Mouse (Mus musculus) spleen, adult 18-20 months (tissue): ENCODE data around the gene Col3a1.

Experiments used
- DNase-seq, 2 experiments: peaks; one replicate each; pipeline ENCODE4 v3.0.0; 2022; ENCODE audit warnings: mixed read lengths in 2 of 2

The Col3a1 gene

GRCm38 (mm10) chr1:45311388-45311787, at the start of gene Col3a1:
Col3a1 (plus strand) TSS chr1:45311538.
- DNase-seq, result no peak

GRCm38 (mm10) chr1:45269421-45269820, 41.9 kb upstream of the Col3a1 start:
- DNase-seq, result no peak

GRCm38 (mm10) chr1:45276006-45276539, 35.3 kb upstream of the Col3a1 start:
- no peak for DNase-seq

GRCm38 (mm10) chr1:45287954-45288353, 23.4 kb upstream of the Col3a1 start:
- DNase-seq, result no peak

DNA sequence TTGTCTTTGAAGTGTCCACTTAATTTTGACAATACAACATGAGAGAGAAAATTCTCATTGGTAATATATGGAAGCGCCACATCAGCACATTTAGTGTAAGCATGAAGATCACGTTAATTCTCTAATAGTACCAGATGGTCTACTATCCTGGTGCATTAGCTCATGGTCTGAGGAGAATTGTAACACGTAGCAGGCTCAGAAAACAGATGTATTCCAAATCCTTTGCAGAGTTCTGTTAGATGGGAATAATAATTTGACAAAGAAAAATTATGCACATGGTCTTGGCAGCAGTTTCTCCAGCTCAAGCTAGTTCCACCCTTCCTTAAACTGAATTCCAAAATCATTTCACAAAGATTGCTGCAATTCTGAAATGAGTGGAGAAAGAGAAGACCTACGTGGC, 21.3 kb upstream of the Col3a1 start:
- no peak for DNase-seq

DNA sequence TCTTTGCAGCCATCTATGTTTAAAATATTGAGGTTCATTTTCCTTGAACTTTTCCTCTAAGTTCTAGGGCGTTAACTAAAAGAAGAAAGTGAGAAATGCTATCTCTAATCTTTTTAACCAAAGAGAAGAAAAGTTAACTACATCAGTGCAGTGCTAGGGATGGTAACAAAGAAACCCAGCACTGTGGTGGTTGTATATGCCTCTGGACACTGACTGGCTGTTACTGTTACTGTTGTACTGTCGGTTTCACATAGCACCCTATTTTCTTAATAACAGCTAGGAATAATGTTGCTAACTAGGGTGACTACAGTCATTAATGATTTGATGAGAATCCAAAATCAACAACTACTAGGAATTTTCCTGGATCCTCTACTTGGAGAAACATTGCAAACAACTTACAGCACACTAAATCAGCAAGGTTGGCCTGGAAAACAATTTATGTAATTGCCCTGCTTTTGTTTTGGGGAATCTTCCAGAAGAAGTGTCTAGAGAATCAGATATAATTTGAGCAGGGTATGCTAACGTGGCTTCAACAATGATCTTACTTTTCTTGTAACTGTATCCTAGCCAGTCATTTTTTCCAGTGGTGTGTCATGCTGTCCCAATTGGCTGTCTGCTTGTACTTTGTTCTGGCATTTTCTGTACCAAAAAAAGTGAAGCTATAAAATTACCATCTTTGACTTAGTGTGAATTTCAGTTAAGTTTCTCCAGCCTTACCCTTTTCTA, 11.8 kb upstream of the Col3a1 start:
- no peak for DNase-seq

- no peak for DNase-seq
Observed at GRCm38 (mm10) chr1:45304273-45304672, 7.1 kb upstream of the Col3a1 start.

DNA sequence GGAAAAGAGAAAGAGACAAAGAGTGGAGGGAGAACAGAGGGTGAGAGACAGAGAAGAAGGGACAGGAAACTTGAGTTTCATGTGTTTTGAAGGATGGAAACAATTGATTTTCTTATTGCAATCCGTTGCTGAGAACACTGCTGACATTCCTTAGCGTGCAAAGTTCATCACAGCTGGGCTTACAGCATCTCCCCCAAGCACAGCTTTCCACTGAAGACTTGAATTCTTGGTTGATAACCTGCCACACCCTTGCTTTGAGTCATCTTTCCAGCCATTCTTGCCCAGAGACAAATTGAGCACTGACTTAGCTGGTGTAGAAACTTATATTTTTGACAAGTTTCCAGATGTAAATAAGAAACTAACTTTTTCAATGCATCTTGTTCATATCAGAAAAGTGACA, 2.3 kb upstream of the Col3a1 start:
- DNase-seq, result no peak

GRCm38 (mm10) chr1:45311962-45312361, 624 bp downstream of the Col3a1 start:
- no peak for DNase-seq

- no peak for DNase-seq
Observed at GRCm38 (mm10) chr1:45312870-45313269, 1.5 kb downstream of the Col3a1 start.

DNA sequence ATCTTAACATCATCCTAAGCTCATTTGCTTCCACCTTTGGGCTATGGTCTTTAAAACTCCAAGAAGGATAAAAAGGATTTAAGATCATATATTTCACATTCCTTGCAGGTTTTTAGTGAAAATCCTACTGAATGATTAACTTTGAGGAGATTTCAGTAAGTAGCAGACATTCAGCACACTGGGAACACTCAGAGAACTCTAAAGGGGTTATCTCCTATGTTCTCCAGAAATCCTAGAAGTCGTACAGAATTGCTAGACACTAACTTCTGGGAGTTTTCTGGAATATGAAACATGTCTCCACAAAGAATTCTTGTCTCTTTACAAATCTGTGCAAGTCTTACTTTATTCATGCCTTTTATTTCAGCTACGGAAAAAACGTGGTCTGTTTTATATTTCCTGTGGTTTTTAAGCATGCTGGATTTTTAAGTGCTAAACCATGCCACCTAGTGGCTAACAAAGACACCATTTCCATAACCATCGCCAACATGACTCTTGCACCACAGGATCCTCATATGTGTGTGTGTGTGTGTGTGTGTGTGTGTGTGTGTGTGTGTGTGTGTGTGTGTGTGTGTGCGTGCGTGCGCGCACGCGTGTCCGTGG, 2.5 kb downstream of the Col3a1 start:
- DNase-seq, result no peak

GRCm38 (mm10) chr1:45315767-45316528, 4.6 kb downstream of the Col3a1 start:
- no peak for DNase-seq

GRCm38 (mm10) chr1:45318241-45318640, 6.9 kb downstream of the Col3a1 start:
- DNase-seq, result no peak

- DNase-seq, result no peak
Observed at GRCm38 (mm10) chr1:45320861-45321260, 9.5 kb downstream of the Col3a1 start.

- no peak for DNase-seq
Observed at GRCm38 (mm10) chr1:45329149-45329548, 17.8 kb downstream of the Col3a1 start.

- no peak for DNase-seq
Observed at GRCm38 (mm10) chr1:45355944-45356343, 44.6 kb downstream of the Col3a1 start.

DNA sequence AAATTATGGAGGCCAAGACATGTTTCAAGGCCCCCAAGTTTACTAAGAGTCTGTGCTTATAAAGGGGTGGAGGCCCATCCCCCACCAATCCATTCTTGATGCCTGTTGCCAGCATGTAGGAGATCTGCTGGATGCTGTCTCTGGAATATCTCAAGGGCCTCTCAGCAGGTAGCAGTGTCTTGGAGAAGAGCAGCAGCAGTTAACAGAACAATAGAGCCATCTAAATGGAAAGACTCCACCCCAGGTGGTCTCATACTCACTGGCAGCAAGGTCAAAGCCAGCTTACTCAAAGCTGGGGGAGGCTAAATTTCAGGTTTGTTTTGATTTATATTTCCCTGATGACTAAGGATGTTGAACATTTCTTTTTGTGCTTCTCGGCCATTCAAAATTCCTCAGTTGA, 46.7 kb downstream of the Col3a1 start:
- DNase-seq, result no peak

GRCm38 (mm10) chr1:45359147-45359546, 47.8 kb downstream of the Col3a1 start:
- DNase-seq, result no peak

GRCm38 (mm10) chr1:45359673-45360072, 48.3 kb downstream of the Col3a1 start:
- no peak for DNase-seq

- no peak for DNase-seq
Observed at GRCm38 (mm10) chr1:45363274-45363673, 51.9 kb downstream of the Col3a1 start.

- DNase-seq, result no peak
Observed at GRCm38 (mm10) chr1:45365427-45365826, 54.1 kb downstream of the Col3a1 start.

GRCm38 (mm10) chr1:45379992-45380690, 68.8 kb downstream of the Col3a1 start:
- no peak for DNase-seq

DNA sequence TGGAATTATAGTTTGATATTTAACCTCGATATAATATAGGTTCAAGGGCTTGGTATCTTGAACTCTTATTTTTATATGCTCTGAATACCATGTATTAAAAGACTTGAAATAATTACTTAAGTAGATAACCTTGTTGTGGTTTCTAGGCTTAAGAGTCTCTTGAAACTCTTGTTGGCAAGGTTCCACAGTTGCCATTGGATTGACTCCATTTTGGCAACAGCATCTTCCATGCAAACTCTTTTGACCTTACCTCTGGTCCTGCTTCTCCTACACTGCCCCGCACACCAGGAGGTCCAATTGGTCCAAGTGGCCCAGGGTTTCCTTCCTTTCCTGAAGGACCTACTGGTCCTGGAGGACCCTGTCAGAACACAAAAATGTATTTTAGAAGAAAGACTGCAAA, 70.5 kb downstream of the Col3a1 start:
- no peak for DNase-seq
